Mouse (Mus musculus): ENCODE measurements around the gene Ppp6r1. TPM values are rescaled to one million over a fixed set of nuclear protein-coding genes. Genes with fewer than 3 reads are reported as not detected.

Gene Ppp6r1
- total RNA-seq, 2 experiments from 2014 or later: 73.7 to 78.8 TPM

DNA sequence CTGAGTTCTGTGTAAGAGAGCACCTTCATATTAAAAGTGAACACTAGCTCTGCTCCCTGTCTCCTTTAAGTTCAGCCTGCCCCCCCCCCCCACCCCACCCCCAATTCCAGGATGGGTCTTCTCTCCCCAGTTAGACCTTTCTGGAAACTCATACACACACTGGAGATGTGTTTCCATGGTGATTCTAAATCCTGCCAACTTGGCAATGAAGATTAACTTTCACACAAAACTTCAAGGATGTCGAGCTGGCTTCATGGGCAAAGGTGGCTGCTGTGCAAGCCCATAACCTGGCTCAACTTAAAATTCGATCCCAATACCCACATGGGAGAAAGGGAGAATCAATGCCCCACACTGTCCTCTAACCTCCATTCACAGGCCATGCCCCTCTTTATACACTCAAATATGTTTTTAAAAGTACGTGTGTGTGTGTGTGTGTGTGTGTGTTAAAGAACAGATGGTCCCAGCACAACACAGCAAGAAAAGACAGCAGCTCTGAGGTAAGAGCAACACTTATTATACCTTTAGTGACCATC is 1.2 kb upstream of the Ppp6r1 start:
- no peak for DNase-seq
- intact Hi-C loops (cut with DNase I): loop anchor here (2.0 kb wide), 1 partner anchor 23 kb away; no protein-coding TSS in a partner anchor

GRCm38 (mm10) chr7:4658128-4658907 is 501 bp downstream of the Ppp6r1 start:
- intact Hi-C loops (cut with DNase I): loop anchor here (2.0 kb wide), 1 partner anchor 24 kb away; no protein-coding TSS in a partner anchor
- DNase-seq: peak in 1 of 2 experiments; percentile 15

- intact Hi-C loops (cut with DNase I): loop anchor here (2.0 kb wide), 1 partner anchor 25 kb away; no protein-coding TSS in a partner anchor
These were observed 1.2 kb downstream of the Ppp6r1 start for GRCm38 (mm10) chr7:4657521-4658127.

GRCm38 (mm10) chr7:4656818-4657217 is 2.0 kb downstream of the Ppp6r1 start:
- intact Hi-C loops (cut with DNase I): no loop called here
- no peak for DNase-seq

More at GRCm38 (mm10) chr7:4657521-4658127, 1.2 kb downstream of the Ppp6r1 start:
- no peak for DNase-seq

DNA sequence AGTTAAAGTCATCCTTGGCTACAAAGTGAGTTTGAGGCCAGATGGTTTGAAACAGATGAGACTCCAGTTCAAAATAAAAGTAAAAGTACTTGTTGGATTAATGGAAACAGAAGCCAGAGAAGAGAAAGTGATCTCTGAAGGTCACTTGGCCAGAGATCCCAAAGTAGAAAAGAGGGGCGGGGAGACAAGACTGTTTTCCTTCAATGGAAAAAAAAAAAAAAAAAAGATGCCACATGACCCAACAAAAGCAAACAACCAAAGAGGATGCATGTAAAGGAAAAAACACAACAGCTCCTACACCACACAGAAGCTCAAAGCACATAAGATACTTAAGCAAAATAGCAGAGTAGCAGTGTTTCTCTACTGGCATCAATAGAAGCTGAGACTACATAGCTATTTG is 2.9 kb downstream of the Ppp6r1 start:
- DNase-seq: no peak
- intact Hi-C loops (cut with DNase I): no loop called here

GRCm38 (mm10) chr7:4655393-4655792 is 3.4 kb downstream of the Ppp6r1 start:
- intact Hi-C loops (cut with DNase I): no loop called here
- DNase-seq: no peak

GRCm38 (mm10) chr7:4654221-4654620 is 4.6 kb downstream of the Ppp6r1 start:
- intact Hi-C loops (cut with DNase I): no loop called here
- no peak for DNase-seq

GRCm38 (mm10) chr7:4653780-4654179 is 5.0 kb downstream of the Ppp6r1 start:
- DNase-seq: no peak
- intact Hi-C loops (cut with DNase I): no loop called here

DNA sequence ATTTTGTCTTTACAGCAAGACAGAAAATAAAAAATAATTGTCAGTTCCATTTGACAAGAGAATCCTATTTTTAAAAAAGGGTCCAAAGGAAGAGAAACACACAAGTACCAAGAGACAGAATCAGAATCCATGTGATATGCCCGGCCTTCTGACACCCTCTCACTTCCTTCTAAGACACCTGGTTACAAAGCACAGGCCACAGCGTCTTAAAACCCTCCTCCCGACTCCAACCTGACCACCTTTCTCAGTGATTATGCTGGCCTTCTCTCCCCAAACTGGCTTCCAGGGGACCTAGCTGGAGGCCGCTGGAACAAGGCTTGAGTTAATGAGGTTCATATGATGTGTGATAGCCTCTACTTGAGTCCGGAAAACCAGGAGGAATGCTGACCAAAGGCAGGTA is 5.5 kb downstream of the Ppp6r1 start:
- no peak for DNase-seq
- intact Hi-C loops (cut with DNase I): no loop called here

- no peak for DNase-seq
- intact Hi-C loops (cut with DNase I): no loop called here
These were observed 6.1 kb downstream of the Ppp6r1 start for GRCm38 (mm10) chr7:4652726-4653125.

DNA sequence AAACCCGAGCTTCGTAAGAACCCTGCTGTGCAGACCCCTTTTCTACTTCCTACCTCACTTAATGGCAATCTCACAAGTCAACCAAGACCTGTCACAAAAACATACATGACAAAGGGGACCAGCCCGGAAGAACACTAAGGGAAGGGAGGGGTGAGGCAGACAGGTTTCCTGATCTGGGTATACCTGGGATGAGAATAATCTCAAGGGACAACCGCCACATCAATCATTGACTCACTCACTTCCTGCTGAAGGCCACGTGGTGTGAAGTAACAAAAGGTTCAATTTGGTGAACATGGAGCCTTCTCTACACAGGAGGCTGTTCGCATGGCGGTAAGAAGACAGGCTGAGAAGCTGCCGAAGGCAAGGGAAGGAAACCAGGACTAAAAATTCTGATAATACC is 7.2 kb downstream of the Ppp6r1 start:
- DNase-seq: no peak
- intact Hi-C loops (cut with DNase I): no loop called here

GRCm38 (mm10) chr7:4647992-4648391 is 10.8 kb downstream of the Ppp6r1 start:
- no peak for DNase-seq
- intact Hi-C loops (cut with DNase I): no loop called here

GRCm38 (mm10) chr7:4647291-4647690 is 11.5 kb downstream of the Ppp6r1 start:
- intact Hi-C loops (cut with DNase I): no loop called here
- peak; percentile 30 to 35 for DNase-seq

DNA sequence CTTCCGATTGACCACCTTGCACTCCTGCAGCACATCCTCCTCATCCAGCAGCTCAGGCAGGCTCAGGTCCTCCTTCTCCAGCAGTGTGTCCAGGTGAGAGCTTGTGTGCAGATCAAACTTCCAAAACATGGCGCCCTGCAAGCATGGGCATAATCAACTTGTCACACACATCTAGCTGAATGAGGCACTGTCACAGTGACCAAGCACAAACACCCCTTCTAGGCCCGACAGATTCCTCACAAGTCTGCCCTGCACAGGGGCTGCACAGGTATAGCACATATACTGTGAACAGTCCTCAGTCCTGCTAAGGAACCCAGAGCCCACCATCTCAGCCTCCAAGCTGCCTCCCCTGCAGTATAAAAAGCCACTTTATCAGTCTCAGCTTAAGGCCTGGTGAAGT is 12.0 kb downstream of the Ppp6r1 start:
- intact Hi-C loops (cut with DNase I): no loop called here
- no peak for DNase-seq

DNA sequence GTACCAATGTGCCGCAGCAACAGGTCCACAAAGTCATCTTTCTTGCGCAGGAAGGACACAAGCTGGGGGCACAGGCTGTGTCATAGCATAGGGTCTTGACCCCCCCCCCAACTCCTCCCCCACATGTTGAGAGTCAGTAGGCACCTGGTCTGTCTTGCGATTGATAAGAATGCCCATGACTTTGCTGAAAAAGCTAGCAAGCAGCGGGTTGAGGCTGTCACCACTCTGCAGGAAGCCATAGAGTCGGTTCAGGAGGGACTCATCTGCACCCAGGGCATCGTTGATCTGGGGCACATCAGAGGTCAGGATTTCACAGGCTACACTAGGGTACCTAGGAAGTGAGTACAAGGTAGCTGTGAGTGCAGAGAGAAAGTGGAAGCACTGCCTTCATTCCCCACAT is 15.6 kb downstream of the Ppp6r1 start:
- no peak for DNase-seq

DNA sequence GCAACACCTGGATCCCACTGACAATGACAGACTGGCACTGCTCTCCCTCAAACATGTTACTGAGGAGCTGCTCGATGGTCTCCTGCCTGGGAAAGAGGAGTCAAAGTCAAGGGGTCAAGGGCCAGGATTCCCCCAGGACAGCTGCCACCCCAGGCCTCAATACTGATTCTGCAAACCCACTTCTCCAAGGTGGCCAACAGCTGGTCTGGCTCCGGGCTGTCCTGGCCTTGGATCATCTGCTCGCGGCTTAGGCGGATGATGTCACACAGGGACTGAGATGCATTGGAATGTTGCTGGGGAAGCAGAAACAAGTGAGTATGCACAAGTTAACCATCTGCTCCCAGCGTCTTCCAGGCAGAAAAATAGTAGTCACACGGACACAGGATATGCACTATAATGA is 16.9 kb downstream of the Ppp6r1 start:
- intact Hi-C loops (cut with DNase I): no loop called here
- no peak for DNase-seq

More for the DNA sequence above, 15.6 kb downstream of the Ppp6r1 start:
- intact Hi-C loops (cut with DNase I): no loop called here

- intact Hi-C loops (cut with DNase I): no loop called here
- no peak for DNase-seq
These were observed 17.7 kb downstream of the Ppp6r1 start for GRCm38 (mm10) chr7:4641155-4641554.

GRCm38 (mm10) chr7:4636179-4636578 is 22.6 kb downstream of the Ppp6r1 start:
- intact Hi-C loops (cut with DNase I): no loop called here
- DNase-seq: no peak

GRCm38 (mm10) chr7:4631031-4631430 is 27.8 kb downstream of the Ppp6r1 start, which contains the start of gene Tmem86b:
Gene Tmem86b, minus strand, starts transcription at chr7:4631422.
- DNase-seq: no peak
- intact Hi-C loops (cut with DNase I): no loop called here

GRCm38 (mm10) chr7:4630198-4630597 is 28.6 kb downstream of the Ppp6r1 start:
- intact Hi-C loops (cut with DNase I): no loop called here
- DNase-seq: no peak

DNA sequence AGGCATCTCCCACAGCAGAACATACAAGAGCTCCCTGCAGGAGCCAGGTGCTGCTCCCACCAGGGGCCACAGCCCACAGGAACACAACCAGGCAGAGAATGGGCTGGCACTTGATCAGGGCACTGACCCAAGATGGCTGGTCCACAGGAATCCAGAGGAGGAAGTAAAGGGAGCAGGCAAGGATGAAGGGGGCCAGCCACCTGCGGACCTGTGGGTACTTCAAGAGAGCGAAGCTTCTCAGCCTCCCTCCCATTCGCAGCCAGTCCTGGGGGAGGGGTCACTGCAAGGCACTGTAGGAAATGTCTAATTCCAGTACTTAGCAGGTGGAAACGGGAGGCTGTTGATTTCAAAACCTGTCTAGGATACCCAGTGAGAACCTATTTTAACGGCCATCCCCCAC is 29.2 kb downstream of the Ppp6r1 start:
- intact Hi-C loops (cut with DNase I): loop anchor here (10.0 kb wide), 1 partner anchor 315 kb away; no protein-coding TSS in a partner anchor
- no peak for DNase-seq

Measured in heart, postnatal 14 days (tissue).